Comparison of ENCODE assay signal across 26 mouse cellular contexts in the genomic region with DNA sequence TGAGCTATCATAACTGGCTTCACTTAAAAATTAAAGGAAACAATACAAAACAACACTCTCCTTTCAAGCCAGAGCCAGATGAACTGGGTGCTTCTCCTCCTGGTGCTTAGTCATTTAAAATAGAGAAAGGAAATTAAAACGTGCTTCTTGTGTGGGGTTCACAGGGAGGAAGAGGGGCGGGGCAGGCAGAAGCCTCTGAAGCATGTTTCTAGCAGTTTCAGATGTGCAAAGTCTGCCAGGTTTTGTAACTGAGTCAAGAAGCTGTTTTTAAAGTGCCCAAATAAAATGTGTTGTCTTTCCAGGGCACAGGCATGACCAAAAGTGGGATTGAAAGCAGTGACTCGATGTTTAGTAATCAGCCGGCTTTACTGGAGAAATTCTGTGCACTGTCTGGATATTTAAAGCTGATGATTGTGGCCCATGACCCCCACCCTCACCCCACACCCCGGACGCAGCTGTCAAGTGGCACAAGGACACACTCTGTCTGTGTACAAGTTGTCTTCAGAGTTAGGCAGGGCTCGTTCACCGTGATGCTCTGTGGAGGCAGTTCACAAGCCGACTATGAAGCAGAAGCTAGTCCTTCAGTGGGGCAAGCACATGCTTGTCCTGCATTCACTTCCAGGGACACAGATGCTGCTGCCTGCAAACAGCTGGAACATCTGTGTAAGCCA. TPM values are rescaled to one million over a fixed set of nuclear protein-coding genes. Genes with fewer than 3 reads are reported as not detected.
DNase-seq lines count a peak whose midpoint lies in the region; ATAC-seq and TF ChIP-seq lines count a peak whose summit lies in the region.
"Had no signal": no experiment of that assay in that cellular context is flagged by ENCODE, and none has a peak within 500 bp of the region (broad histone marks: within the 10 kb centered on the region; RNA-seq: fewer than 3 reads in every experiment).

No protein-coding gene starts in this region.

- H3K27ac ChIP-seq in thymus, adult 2 months (ENCODE audit: control insufficient read depth, insufficient read depth, low read length) = peak overlapping the region; percentile 14; the same call in 1 of the 2 replicates
- no peak overlapping the region for H3K27ac ChIP-seq in midbrain, embryonic 10.5 days (replicated peaks)
- H3K27ac ChIP-seq: embryonic facial prominence, embryonic 15.5 days; heart, embryonic 10.5 days; hindbrain, embryonic 14.5 days; intestine, embryonic 15.5 days; layer of hippocampus, adult 2 months; midbrain, embryonic 15.5 days; neural tube, embryonic 15.5 days; stomach, embryonic 15.5 days had no signal

- H3K27me3 ChIP-seq in thymus, adult 2 months (ENCODE audit: control insufficient read depth, insufficient read depth, low read length) = no peaks in the 10 kb centered on the region
- no peaks in the 10 kb centered on the region for H3K27me3 ChIP-seq in midbrain, embryonic 10.5 days (ENCODE audit: low read depth, poor library complexity, severe bottlenecking)
- H3K27me3 ChIP-seq: embryonic facial prominence, embryonic 15.5 days; intestine, embryonic 15.5 days; midbrain, embryonic 15.5 days; neural tube, embryonic 15.5 days; stomach, embryonic 15.5 days had no signal

- 43% methylated on average over 9 of the region's 9 CpGs for WGBS in thymus, adult 2 months
- 88% methylated on average over 9 of the region's 9 CpGs for WGBS in midbrain, embryonic 10.5 days

- no peak for TF ChIP-seq CTCF in thymus, adult 2 months (IDR thresholded peaks at IDR 0.05; ENCODE audit: borderline replicate concordance, control insufficient read depth, extremely low read depth, insufficient read depth, low read length, poor library complexity)

- peak; percentile 58 for DNase-seq in 3T3-L1 (ENCODE audit: low read depth, low spot score)
- DNase-seq in CD4-positive, CD25-positive, alpha-beta regulatory T cell, adult 2 months (ENCODE audit: low read depth, low spot score) = peak; percentile 53
- peak; percentile 65 for DNase-seq in induced T-regulatory cell, adult 2 months (ENCODE audit: low read depth)
- peak; percentile 57 for DNase-seq in thymus, adult 2 months
- no peak for DNase-seq in lung, postnatal 14 days
- DNase-seq in midbrain, embryonic 10.5 days (ENCODE audit: low spot score) = no peak
- no peak for DNase-seq in cerebellum, adult 9-10 months
- DNase-seq: adrenal gland, adult 2 months; B cell, adult 2 months; cerebellum, adult 2 months; gastrocnemius, postnatal 10 days; heart, postnatal 4 days; kidney, adult 9 months; kidney, postnatal 14 days; liver, postnatal 0 days had no signal

- H3K36me3 ChIP-seq in thymus, adult 2 months (ENCODE audit: control insufficient read depth, insufficient read depth, low read length) = peaks cover 27% of the 10 kb centered on the region
- peaks cover 95% of the 10 kb centered on the region for H3K36me3 ChIP-seq in midbrain, embryonic 10.5 days

- no peak for TF ChIP-seq POLR2A in thymus, adult 2 months (IDR thresholded peaks at IDR 0.05; ENCODE audit: control insufficient read depth, extremely low read depth, insufficient read depth, low read length, poor library complexity)

- ATAC-seq in monocyte, adult 5-6 weeks (replicated peaks; ENCODE audit: insufficient number of reproducible peaks, low FRiP score, low TSS enrichment, poor library complexity, severe bottlenecking) = no peak
- ATAC-seq: forebrain, embryonic 16.5 days; intestine, embryonic 15.5 days; liver, postnatal 0 days; lung, postnatal 0 days; midbrain, embryonic 15.5 days had no signal

- H3K4me1 ChIP-seq in thymus, adult 2 months (replicated peaks; ENCODE audit: control insufficient read depth, insufficient read depth, low read length) = peaks cover 17% of the 10 kb centered on the region
- H3K4me1 ChIP-seq in midbrain, embryonic 10.5 days = no peaks in the 10 kb centered on the region
- H3K4me1 ChIP-seq: embryonic facial prominence, embryonic 15.5 days; heart, embryonic 10.5 days; intestine, embryonic 15.5 days; midbrain, embryonic 15.5 days; neural tube, embryonic 15.5 days; stomach, embryonic 15.5 days had no signal

- H3K9me3 ChIP-seq in midbrain, embryonic 10.5 days (replicated peaks) = no peaks in the 10 kb centered on the region
- H3K9me3 ChIP-seq: embryonic facial prominence, embryonic 15.5 days; heart, embryonic 10.5 days; intestine, embryonic 15.5 days; midbrain, embryonic 15.5 days; neural tube, embryonic 15.5 days; stomach, embryonic 15.5 days had no signal

- no peak overlapping the region for H3K4me3 ChIP-seq in thymus, adult 2 months (ENCODE audit: control insufficient read depth, insufficient read depth, low read length)
- no peak overlapping the region for H3K4me3 ChIP-seq in midbrain, embryonic 10.5 days
- H3K4me3 ChIP-seq: embryonic facial prominence, embryonic 15.5 days; heart, embryonic 10.5 days; intestine, embryonic 15.5 days; layer of hippocampus, adult 2 months; midbrain, embryonic 15.5 days; neural tube, embryonic 15.5 days; stomach, embryonic 15.5 days had no signal

RNA-seq across cellular contexts. Expression of a gene that starts 19.8 kb away (rescaled TPM):
- 30.1 and 36.3 TPM in 2 replicates for polyA plus RNA-seq in thymus, adult 2 months (2012; rRNA removed)
- total RNA-seq in monocyte, adult 5-6 weeks (2017) = 30.4 to 36.5 TPM (median 34.3 TPM) in 3 replicates
- polyA plus RNA-seq in midbrain, embryonic 10.5 days (2016; fragmentation: Nextera tagmentation; extraction: Ambion mirVana) = 11.8 and 12.3 TPM in 2 replicates

RNA-seq across cellular contexts. Expression of a gene that starts 34.6 kb away (rescaled TPM):
- 13.0 and 15.7 TPM in 2 replicates for polyA plus RNA-seq in thymus, adult 2 months (2012; rRNA removed)
- 27.2 to 38.3 TPM (median 34.8 TPM) in 3 replicates for total RNA-seq in monocyte, adult 5-6 weeks (2017)
- 7.0 TPM in 2 replicates for polyA plus RNA-seq in midbrain, embryonic 10.5 days (2016; fragmentation: Nextera tagmentation; extraction: Ambion mirVana)

Comparison
In these comparisons a context has a peak if more than half of its experiments do, and no peak if none do; other contexts are left out.
1. DNase-seq: peak in 3T3-L1 (single experiment), CD4-positive, CD25-positive, alpha-beta regulatory T cell, adult 2 months (single experiment), induced T-regulatory cell, adult 2 months (single experiment) and thymus, adult 2 months (single experiment); none in lung, postnatal 14 days (single experiment), midbrain, embryonic 10.5 days (single experiment) and cerebellum, adult 9-10 months (single experiment).